Mouse (Mus musculus) E14TG2a.4 (cell line): ENCODE measurements around the gene Rap2c.

Experiments
- H3K27me3 ChIP-seq: 2 replicates; pipeline ENCODE4 v1.6.1; 2014; ENCODE audit warnings: low read length, control low read depth; ENCODE audit not compliant: insufficient read depth
- H3K36me3 ChIP-seq: 2 replicates; pipeline ENCODE4 v1.6.1; 2014; ENCODE audit warnings: low read length, control low read depth; ENCODE audit not compliant: insufficient read depth
- H3K4me1 ChIP-seq: replicated peaks from 2 replicates; pipeline ENCODE4 v1.6.1; 2014; ENCODE audit warnings: low read depth, low read length, control low read depth
- H3K4me3 ChIP-seq: replicated peaks from 2 replicates; pipeline ENCODE4 v1.5.1; 2014; ENCODE audit warnings: mild to moderate bottlenecking, low read length
- H3K9me3 ChIP-seq: 2 replicates; pipeline ENCODE4 v1.6.1; 2014; ENCODE audit warnings: low read length, control low read depth
- CTCF ChIP-seq: conservative IDR thresholded peaks from 2 replicates; pipeline ENCODE4 v1.5.1; 2014; ENCODE audit warnings: low read length
- NANOG ChIP-seq: IDR thresholded peaks from 2 replicates; pipeline ENCODE4 v1.6.1; 2014; ENCODE audit warnings: borderline replicate concordance, low read length, mixed read lengths
- POU5F1 ChIP-seq: IDR thresholded peaks from 2 replicates; pipeline ENCODE4 v1.6.1; 2014; ENCODE audit warnings: low read length, borderline replicate concordance

The Rap2c gene

DNA sequence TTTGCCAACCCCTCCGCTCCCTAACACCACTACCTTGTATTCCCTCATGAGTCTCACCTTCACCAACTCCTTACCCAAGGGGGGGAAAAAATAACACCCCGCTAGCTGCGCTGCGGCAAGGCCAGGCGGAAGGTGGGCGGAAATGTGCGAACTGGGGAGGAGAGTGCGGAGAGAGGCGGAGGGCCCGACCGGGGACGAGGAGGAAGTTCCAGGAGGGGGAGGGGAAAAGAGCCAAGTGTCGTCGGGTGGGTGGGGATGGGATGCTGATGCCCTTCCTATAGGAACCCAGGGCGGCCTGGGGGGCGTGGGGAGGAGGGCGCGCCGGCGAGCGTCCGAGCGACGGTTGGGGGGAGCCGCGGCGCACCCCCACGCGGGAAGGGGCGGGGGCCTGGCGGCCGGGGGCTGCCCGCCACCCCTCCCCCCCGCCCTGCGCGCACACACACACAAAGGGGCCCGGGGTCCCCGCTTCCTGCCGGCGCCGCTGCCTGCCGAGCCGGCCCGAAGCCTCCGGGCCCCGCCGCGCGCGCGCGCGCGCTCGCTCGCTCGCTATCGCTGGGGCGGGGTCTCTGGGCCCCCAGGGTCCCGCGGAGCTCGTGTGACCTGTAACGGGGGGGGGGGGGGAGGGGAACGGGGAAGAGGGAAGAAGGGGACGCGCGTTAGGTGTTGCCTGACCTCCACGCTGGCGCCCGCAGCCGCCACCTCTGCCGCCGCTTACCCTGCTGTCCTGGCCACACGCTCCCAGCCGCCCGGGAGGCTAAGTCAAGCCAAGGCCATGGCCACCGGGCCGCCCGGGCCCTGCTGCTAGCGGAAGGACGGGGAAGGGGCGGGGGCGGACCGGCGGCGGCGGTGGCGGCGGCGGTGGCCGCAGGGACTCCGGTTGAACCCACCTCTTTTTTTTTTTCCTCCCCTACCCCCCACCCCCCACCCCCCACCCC is at the start of gene Rap2c:
Gene Rap2c, minus strand, starts transcription at position 168 of the 935 bp plus-strand sequence.
- TF ChIP-seq NANOG, result no peak
- TF ChIP-seq POU5F1, result no peak
- no peak for TF ChIP-seq CTCF
- Histone ChIP-seq H3K9me3 (no peaks in the 10 kb centered on the region), H3K27me3 (no peaks in the 10 kb centered on the region), H3K4me3 (peak within 1 kb of the TSS; percentile 78), H3K36me3 (peaks cover 19% of the 10 kb centered on the region), H3K4me1 (peaks cover 7% of the 10 kb centered on the region; the same call in 1 of the 2 replicates)

DNA sequence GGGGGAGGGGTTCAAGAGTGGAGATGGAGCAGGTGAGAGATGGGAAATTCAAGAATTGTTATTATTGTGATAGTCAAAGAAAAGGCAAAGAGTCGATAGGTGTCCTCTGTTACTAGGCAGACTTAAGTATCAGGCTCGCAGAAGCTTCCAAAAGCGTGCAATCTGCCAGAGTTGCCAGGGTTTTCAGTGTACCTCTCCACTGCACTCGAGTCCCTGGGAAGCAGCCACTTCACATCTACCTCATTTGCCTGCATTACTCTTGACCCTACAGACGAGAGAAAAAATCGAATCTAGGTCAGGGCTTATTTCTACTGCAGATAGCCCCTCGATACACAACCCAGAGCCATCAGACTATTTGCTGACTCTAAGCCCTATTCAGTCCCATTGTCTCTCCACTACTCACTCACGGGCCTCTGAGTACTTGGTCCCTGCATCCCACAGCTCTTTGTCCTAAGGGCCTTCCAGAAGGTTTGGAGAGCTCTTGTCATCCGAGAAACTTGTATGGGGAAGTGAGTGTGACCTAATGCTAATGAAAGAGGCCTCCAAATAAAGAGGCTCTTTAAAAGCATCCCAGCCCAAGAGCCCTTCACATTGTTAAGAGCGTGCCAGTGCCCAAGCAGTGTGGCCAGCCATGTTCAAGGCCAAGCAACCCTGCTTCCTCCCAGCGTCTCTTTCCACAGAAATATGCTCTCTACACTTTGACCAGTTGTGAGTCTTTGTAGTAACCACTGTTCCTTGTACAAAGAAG is 48.9 kb upstream of the Rap2c start:
- TF ChIP-seq POU5F1 (no peak), NANOG (no peak), CTCF (no peak)
- Histone ChIP-seq H3K4me3 (no peak overlapping the region), H3K36me3 (no peaks in the 10 kb centered on the region)

DNA sequence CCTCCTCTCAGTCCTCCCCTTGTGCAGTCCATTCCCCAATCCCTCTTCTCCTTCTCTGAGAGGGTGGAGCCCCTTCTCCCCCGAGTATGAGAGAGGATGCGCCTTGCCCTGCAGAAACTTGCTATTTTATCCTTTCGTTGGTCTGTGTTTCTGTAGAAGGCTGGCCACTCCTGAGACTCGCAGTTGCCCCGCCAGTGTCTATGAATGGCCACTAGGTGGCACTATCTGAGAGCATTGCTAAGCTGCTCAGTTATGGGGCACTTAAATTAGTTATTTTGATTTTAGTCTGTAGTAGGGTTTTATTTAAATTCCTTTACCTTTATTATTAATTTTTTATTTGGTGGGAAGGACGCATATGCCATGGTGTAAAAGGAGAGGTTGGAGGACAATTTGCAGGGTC is 48.0 kb upstream of the Rap2c start:
- Histone ChIP-seq H3K4me3 (no peak overlapping the region), H3K36me3 (no peaks in the 10 kb centered on the region), H3K27me3 (no peaks in the 10 kb centered on the region), H3K9me3 (no peaks in the 10 kb centered on the region), H3K4me1 (no peaks in the 10 kb centered on the region)
- TF ChIP-seq NANOG (no peak), CTCF (peak; percentile 62)

More for the DNA sequence above, 48.9 kb upstream of the Rap2c start:
- H3K27me3 ChIP-seq, result no peaks in the 10 kb centered on the region
- no peaks in the 10 kb centered on the region for H3K9me3 ChIP-seq
- no peaks in the 10 kb centered on the region for H3K4me1 ChIP-seq

DNA sequence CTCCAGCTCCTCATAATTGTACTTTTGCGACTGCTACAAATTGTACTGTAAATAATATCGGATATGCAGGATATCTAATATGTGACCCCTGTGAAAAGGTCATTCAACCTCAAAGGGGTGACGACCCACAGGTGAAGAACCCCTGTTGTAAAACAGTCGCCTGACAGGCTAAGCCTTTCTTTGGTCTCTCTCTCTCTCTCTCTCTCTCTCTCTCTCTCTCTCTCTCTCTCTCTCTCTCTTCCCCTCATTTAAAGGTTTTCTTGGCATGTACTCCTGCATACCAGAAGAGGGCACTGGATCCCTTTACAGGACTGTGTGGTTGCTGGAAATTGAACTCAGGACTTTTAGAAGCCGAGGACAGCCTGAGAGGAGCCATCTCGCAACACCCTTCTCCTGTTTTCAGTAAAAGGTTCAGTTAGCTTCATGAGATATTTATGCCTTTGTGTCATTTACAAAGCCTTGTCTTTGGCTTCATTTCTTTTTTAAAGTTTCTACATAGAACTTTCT is 47.4 kb upstream of the Rap2c start:
- Histone ChIP-seq H3K4me1 (no peaks in the 10 kb centered on the region), H3K9me3 (no peaks in the 10 kb centered on the region), H3K4me3 (no peak overlapping the region), H3K27me3 (no peaks in the 10 kb centered on the region), H3K36me3 (no peaks in the 10 kb centered on the region)
- no peak for TF ChIP-seq CTCF

DNA sequence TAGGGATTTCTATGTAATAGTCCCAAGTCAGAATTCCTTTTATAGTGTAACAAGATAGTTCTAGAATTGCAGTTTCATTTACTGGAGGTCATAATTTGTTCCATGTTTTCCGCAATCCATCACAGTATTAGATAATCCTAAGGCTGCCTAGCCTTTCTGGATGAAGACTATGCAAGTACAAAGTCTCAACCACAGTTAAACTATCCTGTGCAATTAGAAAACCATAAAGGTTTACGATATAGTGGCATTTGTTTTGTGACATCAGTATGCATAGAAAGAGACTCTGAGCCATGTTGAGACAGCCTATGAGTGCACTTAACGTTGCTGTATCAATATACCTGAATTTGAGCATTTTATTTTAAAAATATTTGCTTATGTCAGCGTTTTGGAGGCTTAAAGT is 42.4 kb upstream of the Rap2c start:
- Histone ChIP-seq H3K4me1 (no peaks in the 10 kb centered on the region), H3K27me3 (no peaks in the 10 kb centered on the region), H3K36me3 (no peaks in the 10 kb centered on the region), H3K9me3 (no peaks in the 10 kb centered on the region), H3K4me3 (no peak overlapping the region)
- TF ChIP-seq CTCF, result no peak
- no peak for TF ChIP-seq POU5F1
- no peak for TF ChIP-seq NANOG

DNA sequence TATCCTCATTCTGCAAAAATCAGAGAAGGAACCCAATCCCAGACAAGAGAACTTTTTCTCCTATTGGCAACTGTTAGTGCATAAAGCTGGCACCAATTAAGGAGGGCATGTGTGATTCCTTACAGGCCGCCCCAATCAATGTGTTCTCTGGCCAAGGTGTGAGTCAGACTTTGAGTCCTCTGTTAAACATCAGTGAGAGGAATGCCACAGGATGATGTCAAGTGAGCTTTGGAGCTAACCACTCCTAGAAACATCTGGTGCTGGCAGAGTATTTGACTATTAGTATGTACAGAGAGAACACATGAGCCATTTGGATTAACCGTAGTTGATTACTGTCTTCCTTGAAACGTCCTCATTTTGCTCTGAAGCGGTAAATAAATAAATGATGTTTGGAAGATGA is 40.9 kb upstream of the Rap2c start:
- Histone ChIP-seq H3K4me1 (no peaks in the 10 kb centered on the region), H3K9me3 (no peaks in the 10 kb centered on the region), H3K36me3 (no peaks in the 10 kb centered on the region), H3K27me3 (no peaks in the 10 kb centered on the region), H3K4me3 (no peak overlapping the region)
- TF ChIP-seq CTCF (no peak), NANOG (no peak), POU5F1 (no peak)

DNA sequence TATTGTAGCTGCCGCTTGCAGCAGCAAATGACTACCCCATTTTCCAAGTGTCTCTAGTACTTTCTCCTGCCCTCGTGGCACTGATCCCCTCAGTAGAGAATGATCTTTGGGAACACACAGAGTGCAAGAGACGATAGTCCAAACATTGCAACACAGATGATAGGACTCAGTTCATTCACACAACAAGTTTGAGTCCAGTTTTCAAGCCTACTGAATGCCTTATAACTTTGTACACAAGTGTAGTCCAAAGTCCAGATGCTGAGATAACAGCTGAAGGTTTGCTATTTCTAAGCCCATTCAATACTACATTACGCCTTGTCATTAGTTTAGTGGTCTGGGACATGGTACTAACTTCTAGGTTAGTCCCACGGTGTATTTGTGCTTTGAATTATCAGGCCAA is 40.5 kb upstream of the Rap2c start:
- H3K4me3 ChIP-seq, result no peak overlapping the region
- no peaks in the 10 kb centered on the region for H3K27me3 ChIP-seq

DNA sequence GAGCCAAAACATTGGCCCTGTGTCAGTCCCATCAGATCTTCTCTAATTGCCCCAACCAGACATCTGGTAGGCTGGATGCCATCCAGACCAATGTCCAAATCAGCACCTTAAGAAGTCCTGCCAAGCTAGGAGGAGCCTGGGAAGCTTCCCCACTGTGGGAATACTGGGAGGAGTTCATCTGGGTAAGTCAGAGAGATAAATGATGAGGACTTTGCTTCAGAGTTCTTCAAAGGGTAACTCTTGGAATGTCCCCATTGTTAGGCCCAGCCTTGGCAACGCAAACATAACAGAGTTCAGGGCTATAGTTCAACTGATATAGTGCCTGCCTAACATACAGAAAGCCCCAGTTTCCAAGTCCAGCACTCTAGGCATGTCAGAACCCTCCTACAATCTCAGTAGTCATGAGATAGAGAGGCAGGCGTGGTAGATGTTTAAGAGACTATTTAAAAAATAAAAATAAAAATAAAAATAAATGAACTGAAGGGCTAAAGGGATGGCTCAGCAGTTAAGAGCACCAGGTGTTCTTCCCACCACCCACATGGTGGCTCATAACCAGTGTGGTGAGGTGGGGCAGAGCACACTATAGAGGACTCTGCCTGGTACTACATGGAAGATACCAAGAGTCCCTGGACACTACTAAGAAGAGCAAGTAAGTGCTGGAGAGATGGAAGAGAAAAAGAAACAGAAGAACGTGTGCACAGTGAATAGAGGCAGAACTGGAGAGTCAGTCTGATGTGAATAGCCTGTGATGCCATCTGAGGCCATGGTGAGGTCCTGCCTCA is 34.1 kb upstream of the Rap2c start:
- Histone ChIP-seq H3K27me3 (no peaks in the 10 kb centered on the region), H3K9me3 (no peaks in the 10 kb centered on the region), H3K4me1 (no peaks in the 10 kb centered on the region), H3K4me3 (no peak overlapping the region), H3K36me3 (no peaks in the 10 kb centered on the region)
- TF ChIP-seq POU5F1, result no peak
- TF ChIP-seq CTCF, result no peak
- TF ChIP-seq NANOG, result no peak

More for the DNA sequence above, 40.5 kb upstream of the Rap2c start:
- no peaks in the 10 kb centered on the region for H3K4me1 ChIP-seq
- H3K9me3 ChIP-seq, result no peaks in the 10 kb centered on the region
- no peaks in the 10 kb centered on the region for H3K36me3 ChIP-seq
- TF ChIP-seq CTCF (no peak), POU5F1 (no peak), NANOG (no peak)
